Mouse (Mus musculus): ENCODE results near the gene Bad. TPM values are rescaled to one million over a fixed set of nuclear protein-coding genes. Genes with fewer than 3 reads are reported as not detected.
"Not testable (repeated sequence)": the region's sequence is repeated elsewhere in the genome, so short reads cannot be mapped to it uniquely, and the experiment has no call there.

Gene Bad
- total RNA-seq (2015) (16.4 and 20.3 TPM in 2 replicates), total RNA-seq (2017) (45.2 and 67.1 TPM in 2 replicates)

GRCm38 (mm10) chr19:6941372-6942248 lies at the start of gene Bad:
Bad (plus strand) TSS chr19:6941861.
- ATAC-seq (ENCODE audit: poor library complexity, severe bottlenecking): peak; percentile 86

- no peak for ATAC-seq (ENCODE audit: poor library complexity, severe bottlenecking)
Observed at GRCm38 (mm10) chr19:6892512-6892911, 49.1 kb upstream of the Bad start.

GRCm38 (mm10) chr19:6893731-6894451 lies 47.8 kb upstream of the Bad start:
- ATAC-seq (ENCODE audit: poor library complexity, severe bottlenecking): no peak

- ATAC-seq (ENCODE audit: poor library complexity, severe bottlenecking): not testable (repeated sequence)
Observed at GRCm38 (mm10) chr19:6895608-6896305, 45.9 kb upstream of the Bad start.

- no peak for ATAC-seq (ENCODE audit: poor library complexity, severe bottlenecking)
Observed at GRCm38 (mm10) chr19:6899641-6900040, 42.0 kb upstream of the Bad start.

GRCm38 (mm10) chr19:6903031-6903430 lies 38.6 kb upstream of the Bad start:
- no peak for ATAC-seq (ENCODE audit: poor library complexity, severe bottlenecking)

GRCm38 (mm10) chr19:6904846-6905245 lies 36.8 kb upstream of the Bad start:
- ATAC-seq (ENCODE audit: poor library complexity, severe bottlenecking): no peak

- no peak for ATAC-seq (ENCODE audit: poor library complexity, severe bottlenecking)
Observed at GRCm38 (mm10) chr19:6905498-6906159, 36.0 kb upstream of the Bad start.

GRCm38 (mm10) chr19:6906199-6906598 lies 35.5 kb upstream of the Bad start:
- ATAC-seq (ENCODE audit: poor library complexity, severe bottlenecking): no peak

- no peak for ATAC-seq (ENCODE audit: poor library complexity, severe bottlenecking)
Observed at GRCm38 (mm10) chr19:6907094-6907493, 34.6 kb upstream of the Bad start.

- ATAC-seq (ENCODE audit: poor library complexity, severe bottlenecking): peak; percentile 33
Observed at GRCm38 (mm10) chr19:6907811-6908540, 33.7 kb upstream of the Bad start.

GRCm38 (mm10) chr19:6909021-6909420 lies 32.6 kb upstream of the Bad start:
- ATAC-seq (ENCODE audit: poor library complexity, severe bottlenecking): no peak

- ATAC-seq (ENCODE audit: poor library complexity, severe bottlenecking): peak; percentile 88
Observed at GRCm38 (mm10) chr19:6909507-6910289, 32.0 kb upstream of the Bad start, which contains the start of the genes Trmt112 and Prdx5. Trmt112 (plus strand) TSS chr19:6909698. Prdx5 (minus strand) TSS chr19:6910106.

- peak; percentile 22 for ATAC-seq (ENCODE audit: poor library complexity, severe bottlenecking)
Observed at GRCm38 (mm10) chr19:6910306-6910705, 31.4 kb upstream of the Bad start.

GRCm38 (mm10) chr19:6911101-6912074 lies 30.3 kb upstream of the Bad start:
- ATAC-seq (ENCODE audit: poor library complexity, severe bottlenecking): no peak

- no peak for ATAC-seq (ENCODE audit: poor library complexity, severe bottlenecking)
Observed at GRCm38 (mm10) chr19:6912205-6912970, 29.3 kb upstream of the Bad start.

- no peak for ATAC-seq (ENCODE audit: poor library complexity, severe bottlenecking)
Observed at GRCm38 (mm10) chr19:6913036-6913435, 28.6 kb upstream of the Bad start.

Measured in megakaryocyte, adult 5-6 weeks (primary cell).